Mouse (Mus musculus) MEL (cell line): ENCODE data around the gene Fam184b. TPM values are rescaled to one million over a fixed set of nuclear protein-coding genes. Genes with fewer than 3 reads are reported as not detected.

Source experiments
- DNase-seq: peaks from one replicate; pipeline ENCODE4 v3.0.0; 2011; ENCODE audit warnings: low read depth, low spot score
- H3K27ac ChIP-seq: 2 replicates; pipeline ENCODE4 v1.5.1; 2012; ENCODE audit warnings: low read depth, mild to moderate bottlenecking, control low read depth, low read length, moderate library complexity; ENCODE audit not compliant: control insufficient read depth
- H3K27me3 ChIP-seq, 2 experiments: fragments of 150-350 bp in 1 of 2; sonication (generic) in 1 of 2; 2 replicates each; pipeline ENCODE4 v1.6.1; 2012; ENCODE audit warnings: low read length in 2 of 2, mild to moderate bottlenecking in 2 of 2, improper control_type of control experiment in 1 of 2, moderate library complexity in 1 of 2; ENCODE audit not compliant: insufficient read depth in 2 of 2, control insufficient read depth in 1 of 2
- H3K36me3 ChIP-seq, 2 experiments: 2 replicates each; pipeline ENCODE4 v1.6.1; 2012 to 2014; ENCODE audit warnings: low read length in 2 of 2, improper control_type of control experiment in 1 of 2, inconsistent platforms in 1 of 2, mild to moderate bottlenecking in 1 of 2; ENCODE audit not compliant: insufficient read depth in 2 of 2, control insufficient read depth in 1 of 2
- H3K4me1 ChIP-seq, 2 experiments: fragments of 150-350 bp in 1 of 2; sonication (generic) in 1 of 2; 2 replicates each; pipeline ENCODE4 v1.6.1; 2012; ENCODE audit warnings: low read length in 2 of 2, improper control_type of control experiment in 1 of 2, mild to moderate bottlenecking in 1 of 2; ENCODE audit not compliant: insufficient read depth in 2 of 2, control insufficient read depth in 1 of 2
- H3K4me3 ChIP-seq, 2 experiments: fragments of 150-350 bp in 1 of 2; sonication (generic) in 1 of 2; 2 replicates each; pipeline ENCODE4 v1.5.1; 2012; ENCODE audit warnings: low read depth in 2 of 2, low read length in 2 of 2, mild to moderate bottlenecking in 2 of 2, moderate library complexity in 2 of 2, control low read depth in 1 of 2, improper control_type of control experiment in 1 of 2; ENCODE audit not compliant: control insufficient read depth in 1 of 2, insufficient read depth in 1 of 2
- H3K79me2 ChIP-seq: 2 replicates; pipeline ENCODE4 v1.6.1; 2012; ENCODE audit warnings: mild to moderate bottlenecking, low read length, moderate library complexity; ENCODE audit not compliant: control insufficient read depth, poor library complexity, insufficient read depth
- H3K9ac ChIP-seq: 2 replicates; pipeline ENCODE4 v1.6.1; 2012; ENCODE audit warnings: low read depth, mild to moderate bottlenecking, control low read depth, low read length, moderate library complexity; ENCODE audit not compliant: control insufficient read depth, poor library complexity, severe bottlenecking
- H3K9me3 ChIP-seq: fragments of 150-350 bp; sonication (generic); replicated peaks from 2 replicates; pipeline ENCODE4 v1.6.1; 2012; ENCODE audit warnings: mild to moderate bottlenecking, low read length, improper control_type of control experiment, moderate library complexity; ENCODE audit not compliant: insufficient read depth
- CHD1 ChIP-seq: IDR thresholded peaks from 2 replicates; pipeline ENCODE4 v1.6.1; 2012; ENCODE audit warnings: low read depth, mild to moderate bottlenecking, inconsistent platforms, low read length, improper control_type of control experiment
- CTCF ChIP-seq, 3 experiments: IDR thresholded peaks in 2 of 3; conservative IDR thresholded peaks in 1 of 3; 2 replicates each; pipeline ENCODE4 v1.5.1; 2011 to 2012; ENCODE audit warnings: low read length in 3 of 3, low read depth in 2 of 3, mild to moderate bottlenecking in 2 of 3, improper control_type of control experiment in 1 of 3, inconsistent platforms in 1 of 3, mixed read lengths in 1 of 3, moderate library complexity in 1 of 3; ENCODE audit not compliant: control insufficient read depth in 1 of 3, insufficient read depth in 1 of 3, poor library complexity in 1 of 3, severe bottlenecking in 1 of 3
- ELF1 ChIP-seq: IDR thresholded peaks from 2 replicates; pipeline ENCODE4 v1.6.1; 2014; ENCODE audit warnings: low read depth, mild to moderate bottlenecking, inconsistent platforms, low read length, improper control_type of control experiment, moderate library complexity
- EP300 ChIP-seq, 2 experiments: IDR thresholded peaks; 2 replicates each; pipeline ENCODE4 v1.6.1; 2011; ENCODE audit warnings: improper control_type of control experiment in 2 of 2, low read length in 2 of 2, low read depth in 1 of 2, mild to moderate bottlenecking in 1 of 2
- ETS1 ChIP-seq: IDR thresholded peaks from 2 replicates; pipeline ENCODE4 v1.6.1; 2012; ENCODE audit warnings: low read depth, mild to moderate bottlenecking, inconsistent platforms, low read length, improper control_type of control experiment, moderate library complexity
- GABPA ChIP-seq: IDR thresholded peaks from 2 replicates; pipeline ENCODE4 v1.6.1; 2012; ENCODE audit warnings: low read depth, mild to moderate bottlenecking, inconsistent platforms, low read length, improper control_type of control experiment, moderate library complexity
- GATA1 ChIP-seq: IDR thresholded peaks from 2 replicates; pipeline ENCODE4 v1.6.1; 2011; ENCODE audit warnings: low read depth, low read length, improper control_type of control experiment
- JUND ChIP-seq: IDR thresholded peaks from 2 replicates; pipeline ENCODE4 v1.6.1; 2011; ENCODE audit warnings: low read depth, mild to moderate bottlenecking, improper control_type of control experiment, low read length
- MAFK ChIP-seq: IDR thresholded peaks from 2 replicates; pipeline ENCODE4 v1.6.1; 2011; ENCODE audit warnings: low read depth, mild to moderate bottlenecking, low read length, improper control_type of control experiment, borderline replicate concordance
- MAX ChIP-seq: IDR thresholded peaks from 2 replicates; pipeline ENCODE4 v1.6.1; 2011; ENCODE audit warnings: low read length, improper control_type of control experiment
- MAZ ChIP-seq: IDR thresholded peaks from 2 replicates; pipeline ENCODE4 v1.6.1; 2012; ENCODE audit warnings: low read depth, mild to moderate bottlenecking, inconsistent platforms, low read length, improper control_type of control experiment
- MEF2A ChIP-seq: IDR thresholded peaks from 2 replicates; pipeline ENCODE4 v1.6.1; 2014; ENCODE audit warnings: low read depth, mild to moderate bottlenecking, inconsistent platforms, low read length, improper control_type of control experiment; ENCODE audit not compliant: poor library complexity, insufficient replicate concordance, severe bottlenecking; ENCODE audit errors: extremely low read depth
- MYC ChIP-seq: IDR thresholded peaks from 2 replicates; pipeline ENCODE4 v1.6.1; 2011; ENCODE audit warnings: low read depth, mild to moderate bottlenecking, low read length, improper control_type of control experiment, moderate library complexity
- NELFE ChIP-seq: IDR thresholded peaks from 2 replicates; pipeline ENCODE4 v1.6.1; 2011; ENCODE audit warnings: low read depth, low read length, improper control_type of control experiment
- NRF1 ChIP-seq: IDR thresholded peaks from 2 replicates; pipeline ENCODE4 v1.6.1; 2014; ENCODE audit warnings: low read depth, mild to moderate bottlenecking, inconsistent platforms, low read length, improper control_type of control experiment, moderate library complexity; ENCODE audit not compliant: poor library complexity, insufficient read depth, severe bottlenecking
- POLR2AphosphoS2 ChIP-seq: IDR thresholded peaks from 2 replicates; pipeline ENCODE4 v1.6.1; 2011; ENCODE audit warnings: low read length, improper control_type of control experiment
- RCOR1 ChIP-seq: IDR thresholded peaks from 2 replicates; pipeline ENCODE4 v1.6.1; 2012; ENCODE audit warnings: low read depth, mild to moderate bottlenecking, inconsistent platforms, low read length, improper control_type of control experiment
- SIN3A ChIP-seq: IDR thresholded peaks from 2 replicates; pipeline ENCODE4 v1.6.1; 2012; ENCODE audit warnings: low read length, improper control_type of control experiment, inconsistent platforms
- TAL1 ChIP-seq: IDR thresholded peaks from 2 replicates; pipeline ENCODE4 v1.6.1; 2012; ENCODE audit warnings: mild to moderate bottlenecking, inconsistent platforms, low read length, moderate library complexity, mixed read lengths
- TBP ChIP-seq: IDR thresholded peaks from 2 replicates; pipeline ENCODE4 v1.8.0; 2011; ENCODE audit warnings: low read depth, low read length, improper control_type of control experiment
- TCF12 ChIP-seq: IDR thresholded peaks from 2 replicates; pipeline ENCODE4 v1.6.1; 2014; ENCODE audit warnings: low read depth, mild to moderate bottlenecking, inconsistent platforms, low read length, improper control_type of control experiment, moderate library complexity
- UBTF ChIP-seq: IDR thresholded peaks from 2 replicates; pipeline ENCODE4 v1.6.1; 2012; ENCODE audit warnings: low read depth, mild to moderate bottlenecking, inconsistent platforms, low read length, improper control_type of control experiment, moderate library complexity, borderline replicate concordance; ENCODE audit not compliant: insufficient read depth
- USF1 ChIP-seq: IDR thresholded peaks from 2 replicates; pipeline ENCODE4 v1.6.1; 2014; ENCODE audit warnings: low read depth, mild to moderate bottlenecking, inconsistent platforms, low read length, improper control_type of control experiment, moderate library complexity
- ZC3H11A ChIP-seq: IDR thresholded peaks from 2 replicates; pipeline ENCODE4 v1.6.1; 2012; ENCODE audit warnings: low read depth, mild to moderate bottlenecking, inconsistent platforms, low read length, improper control_type of control experiment
- ZNF384 ChIP-seq: IDR thresholded peaks from 2 replicates; pipeline ENCODE4 v1.6.1; 2012; ENCODE audit warnings: low read depth, mild to moderate bottlenecking, inconsistent platforms, low read length, improper control_type of control experiment
- polyA plus RNA-seq, 2 experiments: library from polyadenylated mRNA; stranded (reverse) in 1 of 2; unstranded in 1 of 2; fragments of >175 nt in 1 of 2; fragments of >200 nt in 1 of 2; gene quantifications; 2 replicates each; pipeline versions ENCODE4 v1.2.1 to v1.2.4; 2012; ENCODE audit warnings: low replicate concordance in 2 of 2, low read depth in 1 of 2; ENCODE audit not compliant: insufficient read length in 2 of 2, insufficient read depth in 1 of 2, missing spikeins in 1 of 2
- total RNA-seq: library from RNA; depleted of rRNA; stranded (reverse); fragments of 300-350 nt; gene quantifications from 2 replicates; pipeline ENCODE4 v1.2.3, GENCODE M21; 2012

The Fam184b gene
- total and polyA plus RNA-seq, 3 experiments, result under 0.01 to 0.06 TPM; not detected in 1

GRCm38 (mm10) chr5:45525101-45525500 lies 114.3 kb downstream of the Fam184b start:
- Histone ChIP-seq H3K79me2 (peaks cover 23% of the 10 kb centered on the region), H3K4me1 (peaks cover 0 to 8% of the 10 kb centered on the region in 2 experiments; a peak in 2 of 4 replicates), H3K9ac (no peak overlapping the region), H3K36me3 (peaks cover 5 to 14% of the 10 kb centered on the region in 2 experiments; a peak in 3 of 4 replicates), H3K27ac (no peak overlapping the region), H3K27me3 (no peaks in the 10 kb centered on the region), H3K4me3 (no peak overlapping the region), H3K9me3 (no peaks in the 10 kb centered on the region)
- TF ChIP-seq MEF2A, result no peak
- no peak for TF ChIP-seq GABPA
- no peak for TF ChIP-seq TCF12
- no peak for TF ChIP-seq USF1
- TF ChIP-seq JUND, result no peak
- TF ChIP-seq ZC3H11A, result no peak
- no peak for TF ChIP-seq CHD1
- no peak for TF ChIP-seq TBP
- TF ChIP-seq MAFK, result no peak
- TF ChIP-seq NELFE, result no peak
- no peak for TF ChIP-seq GATA1
- TF ChIP-seq ZNF384, result no peak
- DNase-seq, result no peak

- Histone ChIP-seq H3K4me3 (no peak overlapping the region), H3K27ac (no peak overlapping the region), H3K9ac (no peak overlapping the region), H3K27me3 (no peaks in the 10 kb centered on the region), H3K4me1 (peaks cover 0 to 12% of the 10 kb centered on the region in 2 experiments; a peak in 2 of 4 replicates), H3K79me2 (peaks cover 23% of the 10 kb centered on the region), H3K9me3 (no peaks in the 10 kb centered on the region), H3K36me3 (peaks cover 10 to 11% of the 10 kb centered on the region in 2 experiments)
- no peak for TF ChIP-seq MEF2A
- no peak for TF ChIP-seq UBTF
- no peak for DNase-seq
Observed at GRCm38 (mm10) chr5:45521601-45522000, 117.8 kb downstream of the Fam184b start.

DNA sequence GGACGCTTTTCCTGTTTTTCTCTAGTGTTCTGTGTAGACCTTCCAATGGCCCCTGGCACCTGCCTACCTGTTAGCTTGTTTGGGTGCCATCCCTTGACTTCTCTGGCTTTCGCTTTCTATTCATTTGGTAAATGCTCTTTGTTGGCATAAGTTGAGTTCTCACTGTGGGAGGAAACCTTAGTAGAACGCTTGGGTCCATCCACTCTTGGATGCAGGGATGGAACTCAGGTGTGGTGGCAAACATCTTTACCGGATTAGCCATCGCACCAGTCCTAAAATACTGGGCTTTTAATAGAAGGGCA lies 118.7 kb downstream of the Fam184b start:
- Histone ChIP-seq H3K36me3 (peaks cover 10 to 11% of the 10 kb centered on the region in 2 experiments), H3K4me3 (peak overlapping the region; percentile 79 to 84), H3K9ac (peak overlapping the region; percentile 90), H3K9me3 (no peaks in the 10 kb centered on the region), H3K4me1 (peaks cover 0 to 12% of the 10 kb centered on the region in 2 experiments; a peak in 2 of 4 replicates), H3K79me2 (peaks cover 23% of the 10 kb centered on the region), H3K27me3 (no peaks in the 10 kb centered on the region), H3K27ac (no peak overlapping the region)
- TF ChIP-seq EP300 (IDR thresholded peaks at IDR 0.05; ENCODE audit: low read depth in 1 of 2, low read length in 2 of 2) (no peak), ZNF384 (no peak), POLR2AphosphoS2 (no peak), CTCF (IDR thresholded peaks at IDR 0.05 in 2 of 3, conservative IDR thresholded peaks at IDR 0.05 in 1 of 3; ENCODE audit: control insufficient read depth in 1 of 3, insufficient read depth in 1 of 3, low read depth in 2 of 3, low read length in 3 of 3, poor library complexity in 1 of 3, severe bottlenecking in 1 of 3) (no peak), MEF2A (no peak), RCOR1 (no peak), ELF1 (no peak), UBTF (no peak), TCF12 (no peak), TBP (no peak), MYC (no peak), NELFE (no peak), CHD1 (no peak), MAZ (no peak), TAL1 (no peak), MAX (no peak), MAFK (no peak), NRF1 (no peak), SIN3A (no peak), ETS1 (no peak)
- no peak for DNase-seq
